Mouse (Mus musculus): ENCODE data around the gene Tcea3. TPM values are rescaled to one million over a fixed set of nuclear protein-coding genes. Genes with fewer than 3 reads are reported as not detected.
A peak's percentile ranks its signal among the peaks of the same experiment; 100 is the strongest.

Tcea3 gene
- polyA plus RNA-seq, 1 experiment from 2014 or later = 26.8 TPM

DNA sequence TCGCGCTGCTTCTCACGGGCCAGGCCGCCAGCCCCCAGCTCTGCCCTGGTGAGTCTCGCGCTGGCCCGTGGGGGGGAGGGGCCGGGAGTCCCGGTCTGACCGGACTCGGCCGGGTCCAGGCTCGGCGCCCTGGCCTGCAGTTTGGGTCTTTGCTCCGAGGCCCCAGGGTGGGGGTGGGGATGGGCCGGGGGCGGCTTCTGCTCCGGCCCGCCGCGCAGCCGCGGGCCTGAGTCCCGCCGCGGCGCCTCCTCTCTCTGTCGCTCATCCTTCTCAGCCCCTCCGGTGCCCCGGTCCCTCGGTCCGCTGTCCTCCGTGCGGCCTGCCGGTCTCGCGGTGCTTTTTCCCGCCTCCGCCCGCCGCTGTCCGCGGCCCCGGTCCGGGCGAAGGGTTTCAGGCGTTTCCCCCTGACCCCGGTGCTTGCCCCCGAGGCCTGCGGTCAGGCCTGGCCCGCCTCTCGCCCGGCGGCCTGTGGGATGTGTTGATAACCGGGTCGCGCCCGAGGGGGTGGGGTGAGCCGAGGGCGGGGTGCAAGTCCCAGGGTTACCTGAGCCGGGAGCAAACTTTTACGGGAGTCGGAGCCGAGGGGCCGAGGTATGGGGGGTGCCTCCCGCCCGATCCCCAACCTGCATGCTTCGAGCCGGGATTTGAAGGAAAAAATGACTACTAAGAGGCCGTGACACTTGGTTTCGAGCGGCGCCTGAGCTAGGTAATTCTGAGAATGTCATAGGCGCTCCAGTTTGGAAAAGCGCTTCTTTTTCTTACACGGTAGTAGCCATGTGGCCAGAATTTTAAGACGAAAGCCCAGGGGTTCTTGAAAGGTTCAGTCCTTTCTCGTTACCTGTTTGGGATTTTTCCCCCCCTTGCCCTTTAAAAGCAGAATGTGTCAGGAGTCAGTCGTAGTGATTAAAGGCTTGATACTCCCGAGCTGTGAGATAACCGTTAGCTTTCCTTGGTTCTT is 63.8 kb downstream of the Tcea3 start:
- peak; percentile 22 for ATAC-seq
- Histone ChIP-seq H3K27ac (ENCODE audit: low read length) (peak overlapping the region; percentile 88), H3K9ac (replicated peaks; ENCODE audit: low read depth) (peak overlapping the region; percentile 80), H3K4me2 (replicated peaks; ENCODE audit: low read depth, low read length) (peak overlapping the region; percentile 75), H3K4me3 (ENCODE audit: low read depth, low read length) (peak overlapping the region; percentile 97), H3K36me3 (ENCODE audit: insufficient read depth, low read length) (no peaks in the 10 kb centered on the region), H3K9me3 (ENCODE audit: low read length) (no peaks in the 10 kb centered on the region), H3K27me3 (replicated peaks; ENCODE audit: insufficient read depth, low read length) (no peaks in the 10 kb centered on the region), H3K4me1 (ENCODE audit: insufficient read depth, low read depth, low read length) (peaks cover 8% of the 10 kb centered on the region)
- WGBS = under 1% methylated on average over 79 of the region's 81 CpGs
- TF ChIP-seq EP300 (IDR thresholded peaks at IDR 0.05) (no peak), CTCF (IDR thresholded peaks at IDR 0.05) (no peak)
- peak; percentile 55 for DNase-seq (ENCODE audit: low spot score)

DNA sequence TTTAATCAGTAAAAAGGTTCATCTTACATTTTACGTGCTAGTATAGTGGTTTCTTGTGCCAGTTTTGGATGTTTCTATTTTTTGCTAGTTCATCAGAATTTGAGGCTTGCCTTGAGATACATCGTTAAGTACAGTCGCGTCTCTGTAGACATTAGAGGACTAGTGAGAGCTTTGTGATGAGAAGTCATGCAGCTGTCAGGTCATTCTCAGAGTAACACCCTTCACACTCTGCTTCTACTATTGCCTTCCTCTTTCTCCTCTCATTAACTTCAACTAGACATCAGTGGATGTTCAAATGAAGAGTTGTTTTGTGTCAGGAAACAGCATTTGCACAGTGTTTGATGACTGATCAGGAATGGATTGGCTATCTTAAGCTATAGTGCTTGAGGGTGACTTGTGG is 65.1 kb downstream of the Tcea3 start:
- no peak for ATAC-seq
- H3K36me3 ChIP-seq (ENCODE audit: insufficient read depth, low read length) = 0 out of 2 replicates have a peak, but pooled peaks cover 4% of the 10 kb centered on the region
- H3K9ac ChIP-seq (replicated peaks; ENCODE audit: low read depth) = no peak overlapping the region
- H3K9me3 ChIP-seq (ENCODE audit: low read length) = no peaks in the 10 kb centered on the region
- 0 out of 2 replicates have a peak overlapping the region, but pooled peaks have one; percentile 20 for H3K27ac ChIP-seq (ENCODE audit: low read length)
- TF ChIP-seq CTCF (IDR thresholded peaks at IDR 0.05) (no peak), EP300 (IDR thresholded peaks at IDR 0.05) (no peak)
- H3K4me3 ChIP-seq (ENCODE audit: low read depth, low read length) = peak overlapping the region; percentile 97; the same call in 1 of the 2 replicates
- DNase-seq (ENCODE audit: low spot score) = peak; percentile 28
- no peaks in the 10 kb centered on the region for H3K27me3 ChIP-seq (replicated peaks; ENCODE audit: insufficient read depth, low read length)
- 6% methylated on average over 4 of the region's 4 CpGs for WGBS
- peak overlapping the region; percentile 75 for H3K4me2 ChIP-seq (replicated peaks; ENCODE audit: low read depth, low read length)
- H3K4me1 ChIP-seq (ENCODE audit: insufficient read depth, low read depth, low read length) = peaks cover 8% of the 10 kb centered on the region

DNA sequence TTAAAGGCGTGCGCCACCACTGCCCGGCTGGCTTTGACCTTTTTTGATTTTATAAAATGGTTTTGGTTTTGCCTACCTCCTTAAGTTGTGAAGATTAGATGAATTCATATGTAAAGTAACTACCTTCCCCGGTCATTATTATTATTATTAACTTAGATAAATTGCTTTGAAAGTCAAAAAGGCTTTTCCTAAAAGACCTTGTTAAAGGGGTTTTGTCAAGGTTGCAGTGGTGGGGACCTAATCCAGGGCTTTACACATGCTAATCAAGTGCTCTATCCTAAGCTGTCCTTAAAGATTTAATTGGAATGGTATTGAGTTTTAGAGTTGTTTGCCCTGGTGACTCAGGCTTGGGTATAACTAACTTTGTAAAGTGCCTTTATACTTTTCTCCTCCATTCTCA is 70.1 kb downstream of the Tcea3 start:
- H3K9me3 ChIP-seq (ENCODE audit: low read length) = no peaks in the 10 kb centered on the region
- H3K9ac ChIP-seq (replicated peaks; ENCODE audit: low read depth) = no peak overlapping the region
- no peak overlapping the region for H3K27ac ChIP-seq (ENCODE audit: low read length)
- DNase-seq (ENCODE audit: low spot score) = no peak
- no peak overlapping the region for H3K4me2 ChIP-seq (replicated peaks; ENCODE audit: low read depth, low read length)
- no peaks in the 10 kb centered on the region for H3K27me3 ChIP-seq (replicated peaks; ENCODE audit: insufficient read depth, low read length)
- H3K36me3 ChIP-seq (ENCODE audit: insufficient read depth, low read length) = peaks cover 13% of the 10 kb centered on the region; the same call in 1 of the 2 replicates
- TF ChIP-seq EP300 (IDR thresholded peaks at IDR 0.05) = no peak
- TF ChIP-seq CTCF (IDR thresholded peaks at IDR 0.05) = no peak
- no peak for ATAC-seq
- H3K4me1 ChIP-seq (ENCODE audit: insufficient read depth, low read depth, low read length) = peaks cover 6% of the 10 kb centered on the region
- WGBS = 98% methylated on average over 4 of the region's 4 CpGs
- no peak overlapping the region for H3K4me3 ChIP-seq (ENCODE audit: low read depth, low read length)

DNA sequence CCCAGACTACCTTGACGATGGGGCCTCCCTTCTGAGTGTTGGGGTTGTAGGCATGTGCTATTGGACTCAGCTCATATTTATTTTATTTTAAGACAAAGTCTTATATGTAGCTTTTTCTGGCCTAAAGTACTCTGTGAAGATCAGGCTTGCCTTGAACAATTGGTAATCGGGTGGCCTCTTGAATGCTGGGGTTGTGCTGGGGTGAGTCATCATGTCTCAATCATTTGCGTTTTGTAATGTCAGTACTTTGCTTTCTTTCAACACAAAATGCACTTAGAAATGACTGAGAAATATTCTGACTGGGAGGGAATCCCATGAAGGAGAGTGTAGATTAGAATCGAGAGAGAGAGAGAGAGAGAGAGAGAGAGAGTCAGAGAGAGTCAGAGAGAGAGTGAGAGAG is 72.5 kb downstream of the Tcea3 start:
- Histone ChIP-seq H3K9ac (replicated peaks; ENCODE audit: low read depth) (no peak overlapping the region), H3K9me3 (ENCODE audit: low read length) (no peaks in the 10 kb centered on the region), H3K4me3 (ENCODE audit: low read depth, low read length) (no peak overlapping the region), H3K4me1 (ENCODE audit: insufficient read depth, low read depth, low read length) (no peaks in the 10 kb centered on the region), H3K27ac (ENCODE audit: low read length) (peak overlapping the region; percentile 54; the same call in 1 of the 2 replicates), H3K27me3 (replicated peaks; ENCODE audit: insufficient read depth, low read length) (no peaks in the 10 kb centered on the region), H3K4me2 (replicated peaks; ENCODE audit: low read depth, low read length) (no peak overlapping the region), H3K36me3 (ENCODE audit: insufficient read depth, low read length) (peaks cover 13% of the 10 kb centered on the region; the same call in 1 of the 2 replicates)
- DNase-seq (ENCODE audit: low spot score) = peak; percentile 85
- TF ChIP-seq CTCF (IDR thresholded peaks at IDR 0.05) = no peak
- TF ChIP-seq EP300 (IDR thresholded peaks at IDR 0.05) = no peak
- WGBS = 53% methylated on average over 4 of the region's 4 CpGs
- peak; percentile 72 for ATAC-seq

DNA sequence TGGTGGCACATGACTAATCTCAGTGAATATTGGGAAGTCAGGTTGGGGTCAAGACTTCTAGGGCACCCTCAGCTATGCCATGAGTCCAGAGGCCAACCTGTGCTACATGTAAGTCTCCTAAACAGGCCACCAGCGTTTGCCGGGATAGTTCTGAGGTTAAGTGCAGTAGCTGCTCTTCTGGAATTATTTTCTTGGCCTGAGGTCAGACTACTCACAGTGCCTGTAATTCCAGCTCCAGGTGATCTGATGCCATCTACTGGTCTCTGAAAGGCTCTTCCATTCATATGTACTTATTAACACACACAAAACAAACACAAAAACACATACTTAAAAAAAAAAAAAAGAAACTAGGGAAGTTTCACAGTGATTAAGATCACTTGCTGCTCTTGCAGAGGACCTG is 76.7 kb downstream of the Tcea3 start:
- 33% methylated on average over 2 of the region's 2 CpGs for WGBS
- Histone ChIP-seq H3K27ac (ENCODE audit: low read length) (no peak overlapping the region), H3K4me1 (ENCODE audit: insufficient read depth, low read depth, low read length) (no peaks in the 10 kb centered on the region), H3K9ac (replicated peaks; ENCODE audit: low read depth) (no peak overlapping the region), H3K4me2 (replicated peaks; ENCODE audit: low read depth, low read length) (no peak overlapping the region), H3K27me3 (replicated peaks; ENCODE audit: insufficient read depth, low read length) (no peaks in the 10 kb centered on the region), H3K4me3 (ENCODE audit: low read depth, low read length) (no peak overlapping the region), H3K36me3 (ENCODE audit: insufficient read depth, low read length) (peaks cover 2% of the 10 kb centered on the region; the same call in 1 of the 2 replicates), H3K9me3 (ENCODE audit: low read length) (no peaks in the 10 kb centered on the region)
- ATAC-seq (peak; percentile 24), DNase-seq (ENCODE audit: low spot score) (peak; percentile 73)
- TF ChIP-seq CTCF (IDR thresholded peaks at IDR 0.05) (peak; percentile 62), EP300 (IDR thresholded peaks at IDR 0.05) (no peak)

Other genes starting within 250 kb of the Tcea3 start
- gene Eloa, start 226.0 kb upstream of the Tcea3 start, polyA plus RNA-seq (2015; fragmentation: Nextera tagmentation; extraction: Ambion mirVana) = 25.6 and 26.8 TPM in 2 replicates
- 325 and 355 TPM in 2 replicates for gene Rpl11, start 194.3 kb upstream of the Tcea3 start, polyA plus RNA-seq (2015; fragmentation: Nextera tagmentation; extraction: Ambion mirVana)
- gene Id3, start 104.2 kb upstream of the Tcea3 start, polyA plus RNA-seq (2015; fragmentation: Nextera tagmentation; extraction: Ambion mirVana) = 430 and 477 TPM in 2 replicates
- gene E2f2, start 75.3 kb upstream of the Tcea3 start, polyA plus RNA-seq (2015; fragmentation: Nextera tagmentation; extraction: Ambion mirVana) = 17.8 and 19.1 TPM in 2 replicates
- gene Asap3, start 41.4 kb upstream of the Tcea3 start, polyA plus RNA-seq (2015; fragmentation: Nextera tagmentation; extraction: Ambion mirVana) = 5.4 and 5.5 TPM in 2 replicates
- 18.4 and 21.0 TPM in 2 replicates for gene Zfp46, start 37.0 kb downstream of the Tcea3 start, polyA plus RNA-seq (2015; fragmentation: Nextera tagmentation; extraction: Ambion mirVana)
- 82.2 and 82.9 TPM in 2 replicates for gene Hnrnpr, start 63.2 kb downstream of the Tcea3 start, polyA plus RNA-seq (2015; fragmentation: Nextera tagmentation; extraction: Ambion mirVana)
- 0.10 TPM in 1 of 2 replicates, not detected in the other for gene Htr1d, start 175.8 kb downstream of the Tcea3 start, polyA plus RNA-seq (2015; fragmentation: Nextera tagmentation; extraction: Ambion mirVana)
- gene 6030445D17Rik, start 214.5 kb downstream of the Tcea3 start, polyA plus RNA-seq (2015; fragmentation: Nextera tagmentation; extraction: Ambion mirVana) = 0.36 and 0.78 TPM in 2 replicates
- gene Luzp1, start 222.0 kb downstream of the Tcea3 start, polyA plus RNA-seq (2015; fragmentation: Nextera tagmentation; extraction: Ambion mirVana) = 109 and 110 TPM in 2 replicates

Data from lung, postnatal 0 days (tissue).